Mouse (Mus musculus): ENCODE results near the gene Bcap29. TPM values are rescaled to one million over a fixed set of nuclear protein-coding genes. Genes with fewer than 3 reads are reported as not detected.
A peak's percentile ranks its signal among the peaks of the same experiment; 100 is the strongest.
"Not testable (repeated sequence)": the region's sequence is repeated elsewhere in the genome, so short reads cannot be mapped to it uniquely, and the experiment has no call there.

Gene Bcap29
- 10 to 100 TPM; 17.9 to 27.4 TPM for total RNA-seq (2021)
- long read RNA-seq, experiment 1, full-length matches to known transcripts: 35 of 39 reads
- long read RNA-seq, experiment 1, partial matches to known transcripts: 4 of 39 reads
- long read RNA-seq, experiment 1, other reads (novel, unspliced or antisense): 0 of 39 reads
- long read RNA-seq, experiment 2, full-length matches to known transcripts: 7 of 8 reads
- long read RNA-seq, experiment 2, partial matches to known transcripts: 1 of 8 reads
- long read RNA-seq, experiment 2, other reads (novel, unspliced or antisense): 0 of 8 reads

- DNase-seq: peak; percentile 87 to 91
These were observed at the start of gene Bcap29 for GRCm38 (mm10) chr12:31634343-31635239. Bcap29 (minus strand) TSS chr12:31634658.

DNA sequence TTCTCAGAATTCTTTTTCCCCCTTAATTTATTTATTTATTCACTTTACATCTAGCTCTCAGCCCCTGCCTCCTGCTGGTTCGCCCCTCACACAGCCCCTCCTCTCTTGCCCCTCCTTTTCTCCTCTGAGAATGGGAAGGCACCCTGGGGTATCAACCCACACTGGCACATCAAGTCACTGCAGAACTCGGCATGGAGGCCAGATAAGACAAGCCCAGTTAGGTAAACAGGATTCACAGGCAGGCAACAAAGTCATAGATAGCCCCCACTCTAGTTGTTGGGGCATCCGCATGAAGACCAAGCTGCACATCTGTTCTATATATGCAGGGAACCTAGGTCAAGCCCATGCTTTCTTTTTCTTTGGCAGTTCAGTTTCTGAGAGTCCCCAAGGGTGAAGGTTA lies 32.7 kb upstream of the Bcap29 start:
- DNase-seq: no peak

- DNase-seq: no peak
These were observed 31.5 kb upstream of the Bcap29 start for GRCm38 (mm10) chr12:31665999-31666398.

DNA sequence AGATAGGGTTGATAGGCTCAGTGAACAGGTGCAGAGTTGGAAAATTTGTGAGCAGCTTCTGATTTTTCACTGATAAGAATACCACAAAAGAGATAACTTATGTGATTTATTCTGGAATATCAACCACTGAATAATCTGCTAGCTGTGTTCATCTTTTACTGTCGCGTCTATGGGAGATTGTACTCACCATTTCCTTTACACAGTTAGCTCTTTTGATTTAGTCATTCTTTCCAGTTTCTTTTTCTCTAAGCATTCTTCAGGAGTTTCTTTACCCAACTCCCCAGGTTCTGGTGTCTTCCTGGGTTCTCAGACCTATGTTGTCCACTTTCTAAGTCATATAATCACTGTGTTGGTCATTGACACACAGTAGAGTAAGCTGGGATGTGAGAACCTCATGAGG lies 22.4 kb upstream of the Bcap29 start:
- no peak for DNase-seq

DNA sequence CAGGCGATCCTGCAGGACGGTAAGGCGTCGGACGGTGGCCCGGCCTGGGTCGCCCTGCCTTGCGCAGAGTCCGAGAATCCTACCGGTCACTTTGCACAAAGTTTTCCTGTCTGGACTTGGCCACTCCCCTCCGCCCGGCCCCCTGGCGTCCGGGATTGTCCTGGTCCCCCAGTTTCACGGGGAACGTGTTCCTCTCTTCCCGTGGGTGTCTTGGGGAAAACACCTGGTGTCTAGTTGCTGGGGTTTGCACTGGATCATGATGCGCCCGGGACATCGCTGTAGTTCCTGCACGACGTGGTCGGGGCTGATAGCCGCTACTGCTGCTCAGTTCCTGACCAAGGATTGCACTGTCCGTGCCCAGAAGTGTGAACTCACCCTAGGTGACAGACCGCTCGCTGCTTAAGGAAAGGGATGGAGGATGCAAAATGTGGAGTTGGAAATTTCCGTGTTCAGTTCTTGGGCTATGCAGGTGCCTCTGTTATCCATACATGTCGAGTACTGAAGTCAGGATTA lies 20.6 kb upstream of the Bcap29 start:
- DNase-seq: no peak

DNA sequence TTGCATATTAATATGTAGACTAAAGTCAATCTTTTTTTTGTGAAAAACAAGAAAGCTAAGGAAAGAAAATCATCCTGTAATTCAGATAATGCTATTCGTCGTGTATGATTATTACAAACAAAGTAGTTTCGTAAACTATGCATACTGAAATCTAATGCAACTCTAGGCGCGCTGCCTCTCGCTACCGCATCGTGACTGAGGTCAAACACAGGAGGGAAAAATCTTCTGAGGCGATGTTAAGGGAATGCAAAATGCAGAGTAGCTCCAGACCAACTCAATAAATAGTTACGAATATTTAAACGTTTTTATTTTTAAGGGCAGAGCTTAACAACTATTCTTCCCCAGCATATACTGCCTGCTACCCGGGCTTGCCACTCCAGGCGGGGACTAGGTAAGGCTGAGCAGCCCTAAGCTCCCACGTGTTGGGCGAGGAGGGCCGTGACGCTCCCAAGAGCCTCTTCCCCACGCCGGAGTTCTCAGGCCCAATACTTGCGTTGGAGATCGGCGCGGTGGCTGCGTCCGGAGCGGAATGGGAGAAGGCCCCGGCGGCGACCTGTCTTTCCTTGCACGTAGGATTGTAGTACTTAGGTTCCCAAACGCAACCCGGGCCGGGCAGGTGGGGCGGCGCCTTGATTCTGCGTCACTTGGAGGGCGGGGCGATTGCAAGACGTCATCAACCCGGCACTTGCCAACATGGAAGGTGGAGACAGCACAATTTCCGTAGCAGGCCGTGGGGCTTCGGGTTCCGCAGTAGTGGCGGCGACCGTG lies 19.9 kb upstream of the Bcap29 start, which contains the start of the genes Dus4l and Cog5:
Gene Dus4l, minus strand, starts transcription at position 630 of the 768 bp plus-strand sequence.
Gene Cog5, plus strand, starts transcription at position 673 of the 768 bp plus-strand sequence.
- DNase-seq: peak; percentile 94 to 97

GRCm38 (mm10) chr12:31653611-31654010 lies 19.2 kb upstream of the Bcap29 start:
- no peak for DNase-seq

GRCm38 (mm10) chr12:31635240-31635607 lies 766 bp upstream of the Bcap29 start:
- DNase-seq: no peak

DNA sequence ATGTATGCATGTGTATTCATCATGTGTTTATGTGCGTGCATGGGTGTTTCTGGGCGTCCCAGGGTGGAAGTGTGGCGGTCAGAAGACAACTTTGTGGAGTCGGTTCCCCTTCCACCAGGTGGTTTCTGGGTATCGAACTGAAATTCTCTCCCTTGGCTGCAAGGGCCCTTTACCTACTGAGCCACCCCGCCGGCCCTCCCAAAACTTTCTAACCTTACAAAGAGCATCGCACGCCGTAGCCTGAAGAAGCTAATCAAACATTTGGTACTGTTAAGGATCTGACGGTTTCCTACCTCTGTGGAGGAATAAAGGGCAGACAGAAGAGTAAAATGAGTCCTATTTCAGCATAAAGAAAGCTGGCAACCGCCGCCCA lies 502 bp downstream of the Bcap29 start:
- DNase-seq: peak; percentile 14 to 17

DNA sequence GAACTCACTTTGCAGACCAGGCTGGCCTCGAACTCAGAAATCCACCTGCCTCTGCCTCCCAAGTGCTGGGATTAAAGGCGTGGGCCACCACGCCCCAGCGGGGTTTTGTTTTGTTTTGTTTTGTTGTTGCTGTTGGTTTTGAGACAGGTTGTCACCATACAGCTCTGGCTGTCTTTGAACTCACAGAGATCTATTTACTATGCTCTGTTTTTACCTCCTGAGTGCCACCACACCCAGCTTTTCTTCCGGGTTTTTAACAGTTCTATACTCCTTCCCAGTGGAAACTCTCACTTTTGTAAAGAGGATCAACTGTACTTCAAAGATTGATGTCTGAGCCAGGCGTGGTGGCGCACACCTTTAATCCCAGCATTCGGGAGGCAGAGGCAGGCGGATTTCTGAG lies 6.1 kb downstream of the Bcap29 start:
- DNase-seq: not testable (repeated sequence)

DNA sequence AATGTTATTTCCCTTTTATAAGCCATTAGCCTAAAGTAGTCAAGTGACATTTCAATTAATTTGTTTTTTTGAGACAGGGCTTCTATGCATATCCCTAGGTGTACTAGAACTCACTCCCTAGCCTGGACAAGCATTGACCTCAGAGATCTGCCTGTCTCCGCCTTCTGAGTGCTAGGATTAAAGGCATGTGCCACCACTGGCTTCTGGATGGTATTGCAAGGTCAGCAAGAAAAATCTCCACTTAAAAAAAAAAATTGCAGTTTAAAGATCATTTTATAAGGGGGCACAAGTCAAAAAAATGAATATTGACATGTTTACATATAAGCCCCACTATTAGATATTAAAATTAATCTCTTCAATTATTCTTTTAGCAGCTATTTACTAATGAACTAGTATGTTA lies 9.4 kb downstream of the Bcap29 start:
- no peak for DNase-seq

DNA sequence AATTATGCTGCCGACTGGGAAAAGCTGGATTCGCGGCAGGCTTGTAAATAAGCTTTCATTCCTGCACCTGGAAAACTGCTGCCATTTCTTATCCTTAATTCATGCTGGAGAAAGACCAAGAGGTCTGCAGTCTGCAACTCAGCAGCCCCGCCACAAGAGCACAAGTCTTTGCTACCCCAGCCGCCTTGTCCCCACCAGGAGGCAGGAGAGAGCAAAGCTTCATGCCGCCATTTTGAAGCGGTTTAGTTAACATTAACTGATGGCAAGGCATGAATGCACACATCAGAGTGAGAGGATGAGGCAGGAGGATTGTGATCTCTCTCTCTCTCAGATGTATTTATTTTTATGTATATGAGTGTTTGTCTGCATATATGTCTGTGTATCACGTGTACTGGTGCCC lies 14.4 kb downstream of the Bcap29 start:
- no peak for DNase-seq

DNA sequence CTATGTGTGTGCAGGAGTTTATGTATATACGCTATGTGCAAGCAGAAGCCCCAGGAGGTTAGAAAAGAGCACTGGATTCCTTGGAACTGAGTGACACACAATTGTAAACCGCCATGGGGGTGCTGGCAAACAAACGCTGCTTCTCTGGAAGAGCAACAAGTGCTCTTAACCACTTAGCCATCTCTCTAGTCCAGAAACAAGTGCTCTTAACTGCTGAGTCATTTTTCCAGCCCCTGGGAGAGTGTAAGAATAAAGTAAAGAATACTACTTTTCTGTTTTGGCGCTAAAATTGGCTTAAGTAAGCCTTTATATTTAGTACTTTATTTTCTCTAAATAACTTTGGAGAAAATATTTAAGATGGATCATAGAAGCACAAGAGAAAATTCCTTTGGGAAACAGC lies 21.1 kb downstream of the Bcap29 start:
- DNase-seq: no peak

DNA sequence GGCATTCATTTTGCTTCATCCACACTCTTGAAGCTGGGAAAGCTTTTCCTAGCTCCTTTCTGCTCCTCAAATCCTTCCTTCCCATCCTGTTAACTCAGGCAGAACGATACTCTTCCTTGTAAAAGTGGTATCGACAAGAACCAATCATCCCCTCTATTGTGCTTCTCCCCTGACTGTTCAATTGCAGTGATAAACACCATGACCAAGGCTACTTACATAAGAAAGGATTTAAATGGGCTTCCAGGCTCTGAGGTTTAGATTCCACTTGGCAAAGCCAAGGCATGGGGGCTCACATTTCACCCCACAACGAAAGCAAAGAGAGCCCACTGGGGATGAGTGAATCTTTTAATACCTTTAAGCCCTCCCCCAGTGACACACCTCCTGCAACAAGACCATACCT lies 26.3 kb downstream of the Bcap29 start:
- DNase-seq: no peak

GRCm38 (mm10) chr12:31604894-31605293 lies 29.6 kb downstream of the Bcap29 start:
- DNase-seq: no peak

- DNase-seq: no peak
These were observed 30.9 kb downstream of the Bcap29 start for GRCm38 (mm10) chr12:31603586-31603985.

GRCm38 (mm10) chr12:31594296-31594695 lies 40.2 kb downstream of the Bcap29 start:
- DNase-seq: no peak

DNA sequence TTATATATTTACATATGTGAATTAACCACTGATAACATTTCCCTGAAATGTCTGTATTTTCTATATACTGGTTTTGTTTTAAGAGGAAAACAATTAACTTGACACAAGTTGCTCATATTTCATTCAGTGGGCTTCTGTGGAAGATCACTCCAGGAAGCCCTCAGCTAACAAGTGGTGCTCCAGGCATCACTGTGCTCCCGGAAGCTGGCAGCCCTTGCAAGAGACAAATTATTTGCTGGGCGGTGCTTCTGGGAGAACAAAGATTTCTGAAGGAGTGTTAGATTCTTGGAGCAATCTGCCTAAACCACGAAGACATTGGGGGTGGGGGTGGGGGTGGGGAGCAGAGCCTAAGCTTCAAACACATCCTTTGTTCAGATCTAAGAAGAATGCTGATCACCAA lies 42.4 kb downstream of the Bcap29 start:
- DNase-seq: no peak

DNA sequence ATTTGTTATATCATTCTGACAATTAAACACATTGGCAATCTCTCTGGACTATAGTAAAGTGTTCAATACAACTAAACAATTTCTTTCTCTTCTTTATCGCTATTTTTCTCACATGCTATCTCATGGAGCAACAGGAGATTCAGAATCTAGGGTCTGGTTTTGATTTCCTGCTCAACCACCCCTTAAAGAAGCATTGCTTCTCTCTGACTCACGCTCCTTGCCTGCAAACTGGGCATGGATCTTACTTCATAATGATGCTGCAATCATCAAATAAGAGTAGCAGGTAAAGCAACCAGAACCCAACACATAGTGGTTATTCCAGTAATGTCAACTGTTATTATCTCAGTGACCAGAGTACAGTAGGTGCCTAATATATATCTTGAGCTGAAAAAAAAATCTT lies 50.7 kb downstream of the Bcap29 start:
- no peak for DNase-seq

GRCm38 (mm10) chr12:31582081-31582480 lies 52.4 kb downstream of the Bcap29 start:
- DNase-seq: no peak

GRCm38 (mm10) chr12:31581319-31581810 lies 53.1 kb downstream of the Bcap29 start:
- no peak for DNase-seq

DNA sequence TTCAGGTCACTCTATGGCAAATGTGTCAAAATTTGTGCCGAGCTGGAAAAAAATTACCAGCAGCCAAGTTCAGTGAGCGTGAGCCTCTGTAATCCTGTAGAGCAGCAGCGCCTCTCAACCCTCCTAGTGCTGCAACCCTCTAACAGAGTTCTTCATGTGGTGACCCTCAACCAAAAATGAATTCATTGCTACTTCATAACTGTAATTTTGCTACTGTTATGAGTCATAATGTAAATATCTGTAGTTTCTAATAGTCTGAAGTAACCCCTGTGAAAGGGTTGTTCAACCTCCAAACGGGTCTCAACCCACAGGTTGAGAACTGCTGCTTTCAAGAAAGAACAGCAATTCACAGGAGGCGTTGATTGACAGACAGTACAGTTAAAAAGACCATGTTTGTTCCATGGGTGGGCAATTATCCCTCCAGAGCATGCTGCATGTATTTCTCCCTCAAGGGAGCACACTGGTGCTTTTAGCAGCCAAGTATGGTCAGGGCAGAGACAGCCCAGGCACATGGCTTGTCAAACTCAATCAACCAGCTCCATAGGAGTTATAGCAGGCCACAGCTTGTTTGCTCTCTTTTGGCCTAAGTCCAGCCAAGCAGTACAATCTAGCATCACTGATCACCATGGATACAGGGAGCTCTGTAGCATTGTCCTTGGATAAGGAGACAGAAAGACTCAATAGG lies 53.7 kb downstream of the Bcap29 start:
- peak in 1 of 2 experiments; percentile 8 for DNase-seq

Data from adrenal gland, postnatal 36 days (tissue).